Mouse (Mus musculus): ENCODE results near the gene Slc35a1. TPM values are rescaled to one million over a fixed set of nuclear protein-coding genes. Genes with fewer than 3 reads are reported as not detected.
A peak's percentile ranks its signal among the peaks of the same experiment; 100 is the strongest.
"Not testable (repeated sequence)": the region's sequence is repeated elsewhere in the genome, so short reads cannot be mapped to it uniquely, and the experiment has no call there.

Slc35a1 gene
- polyA plus RNA-seq (2015; fragmentation: Nextera tagmentation; extraction: Ambion mirVana): 46.4 and 52.0 TPM in 2 replicates

DNA sequence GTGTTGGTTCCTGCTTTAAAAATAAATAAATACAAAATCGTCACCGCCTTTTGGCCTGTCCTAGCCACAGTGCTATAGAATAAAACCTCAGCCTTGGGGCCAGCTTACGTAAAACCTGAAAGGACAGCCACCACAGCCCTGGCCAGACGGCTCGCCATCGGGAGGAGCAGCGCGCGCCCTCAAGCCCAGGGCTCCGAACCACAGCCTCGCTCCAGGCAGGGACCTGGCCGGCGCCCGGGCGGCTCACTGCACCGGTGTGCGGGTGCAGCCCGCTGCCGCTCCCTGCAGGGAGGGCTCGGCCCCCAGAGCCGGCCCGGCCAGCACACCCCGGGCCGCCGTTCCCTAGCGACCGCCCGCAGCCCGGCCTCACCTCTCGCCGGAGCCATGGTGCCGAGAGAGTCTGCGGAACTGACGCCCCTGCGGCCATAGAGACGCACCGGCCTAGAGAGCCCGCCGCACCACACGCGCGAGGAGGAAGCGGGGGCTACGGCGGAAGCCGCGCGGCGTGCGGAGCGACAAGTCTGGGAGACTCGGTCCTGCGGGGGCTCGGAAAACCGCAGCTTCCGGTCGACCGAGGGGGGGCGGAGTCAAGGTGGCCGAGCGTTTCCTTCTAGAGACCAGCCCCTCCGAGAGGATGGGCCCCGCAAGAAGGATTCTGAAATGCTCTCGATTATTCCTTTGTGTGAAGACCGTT, at the start of gene Slc35a1:
Gene Slc35a1 (minus strand): TSS at position 565 of the 694 bp plus-strand sequence.
- peak within 1 kb of the TSS; percentile 58 for H3K4me2 ChIP-seq
- H3K4me1 ChIP-seq (replicated peaks): peaks cover 23% of the 10 kb centered on the region
- peaks cover 12% of the 10 kb centered on the region for H3K36me3 ChIP-seq
- peak within 1 kb of the TSS; percentile 67 for H3K4me3 ChIP-seq
- no peaks in the 10 kb centered on the region for H3K27me3 ChIP-seq
- peak within 1 kb of the TSS; percentile 88 for H3K9ac ChIP-seq
- WGBS: under 1% methylated on average over 65 of the region's 65 CpGs
- peak within 1 kb of the TSS; percentile 95 for H3K27ac ChIP-seq (replicated peaks)
- peak; percentile 99 for ATAC-seq (ENCODE audit: low read depth)
- H3K9me3 ChIP-seq: no peaks in the 10 kb centered on the region

DNA sequence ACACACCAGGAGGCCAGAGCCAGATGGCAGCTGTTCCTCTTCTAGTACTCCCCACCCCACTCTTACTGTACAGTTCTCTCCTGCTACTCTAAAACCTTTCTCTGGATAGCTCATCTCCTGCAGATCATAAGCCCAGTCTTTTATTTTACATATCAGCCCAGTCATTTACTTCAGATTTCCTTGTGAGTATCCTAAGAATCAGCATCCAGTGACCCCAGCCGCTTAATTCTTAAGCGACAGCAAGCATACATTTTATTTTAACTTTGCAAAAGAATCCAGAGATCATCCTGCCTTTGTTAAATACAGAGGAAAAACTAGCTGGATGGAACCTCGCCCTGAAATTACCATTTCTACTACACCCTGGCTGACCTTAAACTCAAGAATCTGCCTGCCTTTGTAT, 47.2 kb upstream of the Slc35a1 start:
- Histone ChIP-seq H3K4me1 (replicated peaks) (0 out of 2 replicates have a peak, but pooled peaks cover 8% of the 10 kb centered on the region), H3K4me3 (no peak overlapping the region), H3K9ac (no peak overlapping the region), H3K36me3 (no peaks in the 10 kb centered on the region), H3K9me3 (no peaks in the 10 kb centered on the region), H3K27me3 (0 out of 2 replicates have a peak, but pooled peaks cover 5% of the 10 kb centered on the region), H3K4me2 (no peak overlapping the region), H3K27ac (replicated peaks) (no peak overlapping the region)
- ATAC-seq (ENCODE audit: low read depth): no peak
- WGBS: 75% methylated on average over 3 of the region's 3 CpGs

DNA sequence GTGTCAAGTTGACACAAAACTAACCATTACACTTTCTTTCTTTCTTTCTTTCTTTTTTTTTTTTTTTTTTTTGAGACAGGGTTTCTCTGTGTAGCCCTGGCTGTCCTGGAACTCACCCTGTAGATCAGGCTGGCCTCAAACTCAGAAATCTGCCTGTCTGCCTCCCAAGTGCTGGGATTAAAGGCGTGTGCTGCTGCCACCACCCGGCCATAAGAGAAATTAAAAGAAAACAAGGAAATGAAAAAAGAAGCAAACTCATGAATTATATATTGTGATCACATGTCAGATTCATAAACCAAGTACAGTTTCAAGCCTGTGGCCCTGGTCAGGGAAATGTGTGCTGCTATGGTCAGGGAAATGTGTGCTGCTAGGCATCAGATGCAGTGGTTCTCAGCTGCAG, 46.2 kb upstream of the Slc35a1 start:
- H3K4me2 ChIP-seq; H3K27me3 ChIP-seq; H3K9ac ChIP-seq; H3K4me1 ChIP-seq (replicated peaks); H3K27ac ChIP-seq (replicated peaks); H3K9me3 ChIP-seq; ATAC-seq (ENCODE audit: low read depth); H3K4me3 ChIP-seq; H3K36me3 ChIP-seq: not testable (repeated sequence)
- WGBS: 40% methylated on average over 2 of the region's 2 CpGs

DNA sequence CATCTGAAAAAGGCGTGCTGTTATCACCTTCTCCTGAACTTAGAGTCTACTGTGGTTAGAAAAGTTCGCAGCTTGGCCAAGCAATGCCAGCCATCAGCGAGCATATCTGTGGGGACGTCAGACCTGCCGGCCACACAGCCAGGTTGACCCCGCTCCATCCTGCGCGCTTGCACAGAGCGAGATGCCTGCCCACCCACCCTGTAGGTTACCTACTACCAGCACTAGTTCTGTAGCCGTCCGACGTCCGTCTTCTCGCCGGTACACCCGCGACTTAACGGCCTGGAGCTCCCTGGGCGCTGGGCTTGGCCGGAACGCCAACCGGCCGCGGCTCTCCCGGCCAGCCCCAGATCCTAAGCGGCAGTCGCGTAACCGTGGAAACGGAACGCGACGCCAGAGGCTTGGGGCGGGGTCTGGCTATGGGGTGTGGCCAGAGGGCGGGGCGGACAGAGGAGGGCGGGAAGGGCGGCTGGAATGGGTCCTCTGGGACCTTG, 42.7 kb upstream of the Slc35a1 start, which contains the start of gene Cfap206:
Gene Cfap206 (minus strand): TSS at position 356 of the 491 bp plus-strand sequence.
- Histone ChIP-seq H3K4me1 (replicated peaks) (0 out of 2 replicates have a peak, but pooled peaks cover 8% of the 10 kb centered on the region), H3K27ac (replicated peaks) (no peak within 1 kb of the TSS), H3K9me3 (no peaks in the 10 kb centered on the region), H3K4me3 (peak within 1 kb of the TSS; percentile 46), H3K36me3 (no peaks in the 10 kb centered on the region), H3K27me3 (peaks cover 13% of the 10 kb centered on the region), H3K9ac (peak within 1 kb of the TSS; percentile 62), H3K4me2 (peak within 1 kb of the TSS; percentile 77)
- peak; percentile 98 for ATAC-seq (ENCODE audit: low read depth)
- WGBS: under 1% methylated on average over 38 of the region's 38 CpGs

DNA sequence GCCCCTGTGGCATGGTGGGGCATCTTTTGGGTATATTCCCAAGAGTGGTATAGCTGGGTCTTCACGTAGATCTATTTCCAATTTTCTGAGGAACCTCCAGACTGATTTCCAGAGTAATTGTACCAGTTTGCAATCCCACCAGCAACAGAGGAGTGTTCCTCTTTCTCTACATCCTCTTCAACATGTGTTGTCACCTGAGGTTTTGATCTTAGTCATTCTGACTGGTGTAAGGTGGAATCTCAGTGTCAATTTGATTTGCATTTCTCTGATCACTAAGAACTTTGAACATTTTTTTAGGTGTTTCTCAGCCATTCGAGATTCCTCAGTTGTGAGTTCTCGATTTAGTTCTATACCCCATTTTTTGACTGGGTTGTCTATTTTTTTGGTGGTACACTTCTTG, 38.5 kb upstream of the Slc35a1 start:
- not testable (repeated sequence) for H3K27ac ChIP-seq (replicated peaks); H3K9me3 ChIP-seq; H3K4me2 ChIP-seq; H3K36me3 ChIP-seq; H3K4me3 ChIP-seq; H3K4me1 ChIP-seq (replicated peaks); H3K9ac ChIP-seq; ATAC-seq (ENCODE audit: low read depth)
- H3K27me3 ChIP-seq: peaks cover 13% of the 10 kb centered on the region
- 92% methylated on average over 3 of the region's 3 CpGs for WGBS

DNA sequence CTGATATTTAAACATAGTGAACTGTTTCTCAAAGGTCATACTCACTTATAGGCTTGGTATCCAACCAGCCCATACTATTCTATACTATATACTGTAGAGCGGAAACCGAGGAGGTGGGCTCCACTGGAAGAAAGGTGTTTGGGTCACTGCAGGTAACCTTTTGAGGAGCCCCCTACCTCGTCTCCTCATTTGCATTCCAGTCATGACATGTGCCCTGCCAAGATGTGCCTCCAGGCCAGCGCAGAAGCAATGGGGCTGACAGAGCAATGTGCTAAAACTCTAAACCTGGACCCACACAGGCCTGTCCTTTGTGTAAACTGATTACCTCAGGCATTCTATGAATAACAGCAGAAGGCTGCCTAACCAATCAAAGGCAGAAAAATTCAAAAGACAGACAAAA, 37.1 kb upstream of the Slc35a1 start:
- no peak overlapping the region for H3K4me3 ChIP-seq
- no peaks in the 10 kb centered on the region for H3K4me1 ChIP-seq (replicated peaks)
- no peaks in the 10 kb centered on the region for H3K36me3 ChIP-seq
- ATAC-seq (ENCODE audit: low read depth): no peak
- no peak overlapping the region for H3K27ac ChIP-seq (replicated peaks)
- H3K9me3 ChIP-seq: no peaks in the 10 kb centered on the region
- peaks cover 8% of the 10 kb centered on the region for H3K27me3 ChIP-seq
- no peak overlapping the region for H3K4me2 ChIP-seq
- H3K9ac ChIP-seq: no peak overlapping the region
- WGBS: 66% methylated on average over 4 of the region's 4 CpGs

DNA sequence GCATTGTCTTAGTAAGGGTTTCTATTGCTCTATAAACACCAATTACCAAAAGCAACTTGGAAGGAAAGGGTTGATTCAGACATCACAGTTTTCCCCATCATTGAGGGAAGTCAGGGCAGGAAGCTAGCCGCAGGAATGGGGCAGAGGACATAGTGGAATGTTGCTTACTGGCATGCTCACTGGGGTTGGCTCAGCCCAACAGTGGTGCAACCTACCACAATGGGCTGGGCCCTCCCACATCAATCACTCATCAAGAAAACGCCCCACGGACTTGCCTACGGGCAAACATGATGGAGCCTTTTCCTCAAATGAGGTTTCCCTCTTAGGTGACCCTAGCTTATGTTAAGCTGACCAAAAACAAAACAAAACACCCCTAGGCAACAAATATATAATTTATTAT, 35.9 kb upstream of the Slc35a1 start:
- no peaks in the 10 kb centered on the region for H3K9me3 ChIP-seq
- ATAC-seq (ENCODE audit: low read depth): no peak
- H3K4me2 ChIP-seq: no peak overlapping the region
- H3K27ac ChIP-seq (replicated peaks): no peak overlapping the region
- H3K4me1 ChIP-seq (replicated peaks): no peaks in the 10 kb centered on the region
- peaks cover 8% of the 10 kb centered on the region for H3K27me3 ChIP-seq
- H3K4me3 ChIP-seq: no peak overlapping the region
- 66% methylated on average over 4 of the region's 4 CpGs for WGBS
- no peaks in the 10 kb centered on the region for H3K36me3 ChIP-seq
- no peak overlapping the region for H3K9ac ChIP-seq

DNA sequence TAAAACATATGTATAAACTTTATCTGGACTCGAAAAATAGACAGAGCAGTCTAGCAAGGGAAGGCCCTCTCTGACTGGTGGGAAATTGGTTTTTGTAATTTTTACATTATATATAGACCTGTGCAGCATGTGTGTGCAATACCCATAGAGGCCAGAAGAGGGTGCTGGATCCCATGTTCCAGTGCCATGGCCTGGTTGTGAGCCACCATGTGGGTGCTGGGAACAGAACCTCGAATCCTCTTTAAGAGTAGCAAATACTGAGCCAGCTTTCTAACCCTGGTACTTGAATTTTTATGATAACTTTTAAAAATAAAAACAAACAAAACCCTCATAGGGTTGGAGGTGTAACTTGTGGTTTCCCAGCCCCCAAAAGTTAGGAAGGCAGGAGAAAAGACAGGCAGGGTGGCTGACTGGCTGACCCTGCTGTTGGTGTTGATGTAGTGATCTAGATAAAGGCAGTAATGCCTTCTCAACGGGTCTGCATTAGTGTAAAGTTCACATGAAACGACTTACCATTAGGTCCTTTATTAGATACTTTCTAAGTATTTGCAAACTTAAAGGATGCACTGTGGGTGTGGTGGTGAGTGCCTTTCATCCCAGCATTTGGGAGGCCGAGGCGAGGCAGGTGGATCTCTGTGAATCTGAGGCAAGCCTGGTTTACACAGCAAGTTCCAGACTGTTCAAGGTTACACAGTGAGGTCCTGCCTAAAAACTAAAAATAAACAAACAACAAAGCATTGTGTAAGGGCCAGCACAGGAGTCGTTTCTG, 33.1 kb upstream of the Slc35a1 start:
- Histone ChIP-seq H3K4me3 (no peak overlapping the region), H3K4me2 (no peak overlapping the region), H3K27me3 (no peaks in the 10 kb centered on the region), H3K27ac (replicated peaks) (no peak overlapping the region), H3K9ac (no peak overlapping the region), H3K36me3 (no peaks in the 10 kb centered on the region), H3K9me3 (no peaks in the 10 kb centered on the region), H3K4me1 (replicated peaks) (no peaks in the 10 kb centered on the region)
- no peak for ATAC-seq (ENCODE audit: low read depth)
- WGBS: 88% methylated on average over 7 of the region's 7 CpGs

DNA sequence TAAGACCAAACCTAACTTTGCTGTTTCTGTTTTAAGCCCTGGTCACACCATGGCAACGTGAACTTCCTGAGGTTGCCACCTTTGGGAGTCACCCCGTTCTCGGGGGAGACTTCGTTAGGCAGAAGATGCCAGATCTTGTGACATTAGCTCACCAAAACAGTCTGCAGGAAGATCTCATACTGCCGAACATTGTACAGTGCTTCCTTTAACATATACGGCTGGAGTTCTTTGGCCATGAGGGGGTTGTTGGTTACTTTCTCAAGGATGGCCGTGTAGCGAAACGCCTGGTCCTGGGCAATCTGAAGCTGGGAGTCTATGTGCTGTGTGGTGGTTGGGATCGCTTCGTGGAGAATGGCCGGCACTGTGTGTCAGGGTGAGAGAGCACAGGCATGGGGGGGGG, 32.2 kb upstream of the Slc35a1 start:
- H3K4me2 ChIP-seq: no peak overlapping the region
- H3K9ac ChIP-seq: no peak overlapping the region
- H3K4me3 ChIP-seq: no peak overlapping the region
- WGBS: 96% methylated on average over 12 of the region's 12 CpGs
- ATAC-seq (ENCODE audit: low read depth): no peak
- H3K27ac ChIP-seq (replicated peaks): no peak overlapping the region
- H3K27me3 ChIP-seq: no peaks in the 10 kb centered on the region
- no peaks in the 10 kb centered on the region for H3K9me3 ChIP-seq
- no peaks in the 10 kb centered on the region for H3K36me3 ChIP-seq
- no peaks in the 10 kb centered on the region for H3K4me1 ChIP-seq (replicated peaks)

DNA sequence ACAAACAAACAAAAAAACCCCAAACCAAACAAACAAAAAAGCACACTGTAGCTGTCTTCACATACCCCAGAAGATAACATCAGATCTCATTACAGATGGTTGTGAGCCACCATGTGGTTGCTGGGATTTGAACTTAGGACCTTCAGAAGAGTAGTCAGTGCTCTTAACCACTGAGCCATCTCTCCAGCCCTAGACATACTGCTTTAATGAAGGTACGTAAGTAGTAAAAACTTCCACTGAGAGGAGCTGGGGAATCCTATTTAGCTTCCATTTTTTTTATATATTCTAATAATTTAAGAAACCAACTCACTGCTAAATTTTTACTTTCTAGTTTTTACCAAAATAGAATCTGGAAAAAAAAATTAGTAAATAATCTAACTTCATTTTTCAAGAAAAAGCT, 27.8 kb upstream of the Slc35a1 start:
- Histone ChIP-seq H3K4me1 (replicated peaks) (no peaks in the 10 kb centered on the region), H3K36me3 (no peaks in the 10 kb centered on the region), H3K27ac (replicated peaks) (no peak overlapping the region), H3K4me2 (no peak overlapping the region), H3K27me3 (no peaks in the 10 kb centered on the region), H3K9me3 (no peaks in the 10 kb centered on the region), H3K9ac (no peak overlapping the region), H3K4me3 (no peak overlapping the region)
- ATAC-seq (ENCODE audit: low read depth): no peak
- WGBS: 89% methylated on average over 1 of the region's 1 CpGs

DNA sequence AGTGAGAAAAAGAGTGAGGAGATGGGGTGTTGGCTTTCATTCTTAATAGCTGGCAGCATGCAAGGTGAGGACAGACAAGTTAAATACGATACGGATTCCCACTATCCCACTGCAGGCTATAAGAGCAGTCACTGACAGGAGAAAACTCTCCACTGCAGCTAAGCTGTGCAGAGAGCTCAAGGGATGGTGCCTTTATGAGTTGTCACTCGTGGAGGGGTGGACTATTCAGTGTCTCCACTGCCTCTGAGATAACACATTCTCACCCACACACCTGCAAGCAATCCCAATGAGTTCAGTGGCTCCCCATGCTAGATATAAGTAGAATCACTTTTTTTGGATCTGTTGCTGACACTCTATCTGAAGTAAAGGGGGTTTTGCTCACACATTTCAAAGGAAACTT, 20.9 kb upstream of the Slc35a1 start:
- Histone ChIP-seq H3K27me3 (no peaks in the 10 kb centered on the region), H3K9ac (no peak overlapping the region), H3K4me2 (no peak overlapping the region), H3K27ac (replicated peaks) (no peak overlapping the region), H3K9me3 (no peaks in the 10 kb centered on the region), H3K4me1 (replicated peaks) (no peaks in the 10 kb centered on the region), H3K36me3 (no peaks in the 10 kb centered on the region), H3K4me3 (no peak overlapping the region)
- ATAC-seq (ENCODE audit: low read depth): no peak
- WGBS: 84% methylated on average over 3 of the region's 3 CpGs

DNA sequence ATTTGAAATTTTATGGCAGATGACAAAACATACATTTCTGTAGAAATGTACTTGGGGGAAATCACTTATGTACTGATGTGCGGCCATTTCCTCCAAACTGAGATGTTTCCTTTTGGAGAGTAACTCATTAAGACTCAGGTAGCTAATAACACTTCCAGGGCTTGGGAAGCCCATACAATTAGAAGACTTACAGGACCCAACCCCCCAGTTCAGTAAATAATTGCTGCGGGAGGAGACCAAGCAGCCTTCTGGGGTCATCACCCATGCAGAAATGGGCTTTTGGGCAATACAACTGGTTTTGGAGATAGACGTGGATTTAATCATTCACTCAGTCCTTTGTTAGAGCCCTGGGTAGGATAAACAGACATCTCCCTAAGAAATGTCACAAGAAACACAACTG, 20.0 kb upstream of the Slc35a1 start:
- Histone ChIP-seq H3K36me3 (no peaks in the 10 kb centered on the region), H3K4me2 (no peak overlapping the region), H3K9me3 (no peaks in the 10 kb centered on the region), H3K4me3 (no peak overlapping the region), H3K4me1 (replicated peaks) (no peaks in the 10 kb centered on the region), H3K27ac (replicated peaks) (no peak overlapping the region), H3K27me3 (no peaks in the 10 kb centered on the region), H3K9ac (no peak overlapping the region)
- WGBS: 65% methylated on average over 3 of the region's 3 CpGs
- ATAC-seq (ENCODE audit: low read depth): no peak

Data from neural tube, embryonic 13.5 days (tissue).